Mouse (Mus musculus) frontal cortex, adult 2 months (tissue): ENCODE results near the gene Mdfi. TPM values are rescaled to one million over a fixed set of nuclear protein-coding genes. Genes with fewer than 3 reads are reported as not detected.

Experiments used
- DNase-seq, 2 experiments: peaks; one replicate each; pipeline ENCODE4 v3.0.0; 2022; ENCODE audit warnings: low spot score in 1 of 2; ENCODE audit errors: extremely low spot score in 1 of 2
- polyA plus RNA-seq: library from polyadenylated mRNA; depleted of rRNA; stranded (reverse); fragments of >200 nt; gene quantifications from 2 replicates; pipeline ENCODE4 v1.2.3, GENCODE M21; 2012; rRNA removed

The Mdfi gene
- polyA plus RNA-seq, 1 experiment = 3.8 TPM

DNA sequence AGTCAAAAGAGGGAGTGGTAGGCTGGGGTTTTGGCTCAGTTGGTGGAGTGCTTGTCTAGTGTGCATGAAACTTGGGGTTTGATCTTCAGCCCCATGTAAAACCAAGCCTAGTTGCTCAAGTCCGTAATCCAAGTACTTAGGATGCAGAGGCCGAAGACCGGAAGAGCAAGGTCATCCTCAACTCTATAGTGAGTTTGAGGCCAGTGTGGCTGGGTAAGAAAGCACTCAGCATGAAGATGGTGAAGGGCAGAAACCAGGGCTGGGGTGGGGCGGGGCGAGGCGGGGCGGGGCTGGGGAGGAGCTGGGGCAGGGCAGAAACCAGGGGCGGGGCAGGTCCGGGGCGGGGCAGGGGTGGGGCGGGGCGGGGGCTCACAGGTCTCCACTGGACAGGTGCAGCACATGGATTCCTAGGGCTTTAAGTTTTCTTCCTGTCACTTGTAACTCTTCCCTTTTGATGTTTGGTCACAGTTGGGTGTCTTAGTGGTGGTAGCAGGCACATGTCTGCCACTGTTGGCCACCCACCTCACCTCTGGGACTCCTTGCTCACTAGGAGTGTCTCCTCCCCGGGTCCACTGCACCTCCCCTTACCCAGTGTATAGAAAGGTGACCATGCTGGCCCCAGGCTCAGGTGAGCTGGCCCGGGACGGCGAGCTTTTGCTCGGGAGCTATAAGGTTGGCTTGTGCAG lies 66.9 kb downstream of the Mdfi start:
- no peak for DNase-seq

DNA sequence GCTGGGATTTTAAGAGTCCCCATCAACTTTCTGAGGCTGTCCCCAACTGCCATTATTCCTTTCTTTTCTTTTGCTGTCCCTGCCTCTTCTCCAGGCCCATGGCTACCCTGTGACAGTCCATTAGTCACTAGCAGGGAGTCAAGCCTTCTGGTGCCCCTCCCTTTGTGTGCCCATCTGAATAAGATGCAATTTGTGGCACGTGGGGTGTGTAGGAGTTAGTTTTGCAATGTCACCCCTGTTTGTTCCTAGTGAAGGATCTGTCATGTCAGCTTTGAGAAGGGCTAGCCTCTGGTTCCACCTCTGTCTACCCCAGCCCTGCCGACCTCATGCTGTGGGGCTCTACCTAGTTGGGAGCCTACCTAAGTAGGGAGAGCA lies 67.4 kb downstream of the Mdfi start:
- DNase-seq = no peak

DNA sequence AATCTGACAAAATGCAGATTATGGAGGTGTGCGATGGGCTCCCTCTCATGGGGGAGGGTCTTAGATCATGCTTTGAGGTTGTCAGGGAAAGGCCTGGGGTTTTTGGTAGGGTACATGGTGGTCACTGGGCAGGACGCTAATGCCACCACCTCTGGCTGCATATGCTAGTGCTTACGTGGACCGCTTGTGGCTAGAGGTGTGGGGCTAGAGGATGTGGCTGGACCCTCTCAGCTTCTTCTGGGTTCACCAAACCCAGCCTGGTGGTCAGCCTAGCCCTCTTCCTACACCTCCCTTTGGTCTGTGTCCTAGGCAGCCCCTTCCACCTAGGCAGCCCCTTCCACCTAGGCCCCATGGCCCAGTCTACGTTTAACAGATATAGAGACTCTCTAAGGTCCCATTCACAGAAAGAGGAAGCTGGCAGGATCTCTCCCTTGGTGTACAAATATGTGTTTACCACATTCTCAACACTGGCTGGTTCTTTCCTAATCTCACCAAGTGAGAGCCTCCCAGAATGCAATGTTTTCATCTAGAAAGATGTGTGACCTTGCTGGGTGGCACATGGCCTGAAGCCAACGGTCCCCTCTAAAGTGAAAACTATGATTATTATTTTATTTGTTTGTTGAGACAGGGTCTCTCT lies 68.0 kb downstream of the Mdfi start:
- DNase-seq = no peak

DNA sequence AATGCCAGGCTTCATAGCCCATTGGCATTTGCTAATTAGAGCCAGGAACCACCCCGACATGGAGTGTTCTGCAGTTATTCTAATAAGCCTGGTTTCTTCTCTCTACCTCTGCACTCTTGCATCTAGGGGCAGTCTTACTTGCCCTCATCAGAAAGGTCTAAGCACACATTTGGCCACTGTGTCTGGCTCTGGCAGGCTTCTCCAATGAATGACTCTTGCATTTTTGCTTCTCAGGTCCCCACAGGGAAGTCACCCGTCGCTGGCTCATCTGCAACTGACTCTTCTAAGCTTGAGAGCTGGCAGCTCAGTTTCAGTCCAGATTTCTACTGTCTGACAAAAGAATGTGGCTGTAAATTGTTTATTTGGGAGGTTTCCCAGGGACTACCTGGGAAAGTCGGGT lies 68.5 kb downstream of the Mdfi start:
- no peak for DNase-seq

Other genes with a start within 250 kb of the Mdfi start
- gene Bysl, start 223.2 kb downstream of the Mdfi start, polyA plus RNA-seq = 18.0 TPM in 2 replicates
- 33.2 and 34.6 TPM in 2 replicates for gene Med20, start 223.1 kb downstream of the Mdfi start, polyA plus RNA-seq
- 3.5 and 3.7 TPM in 2 replicates for gene Gm20517, start 223.1 kb downstream of the Mdfi start, polyA plus RNA-seq
- 12.4 and 13.1 TPM in 2 replicates for gene Usp49, start 204.0 kb downstream of the Mdfi start, polyA plus RNA-seq
- 143 and 168 TPM in 2 replicates for gene Tomm6, start 146.3 kb downstream of the Mdfi start, polyA plus RNA-seq
- gene Frs3, start 145.7 kb downstream of the Mdfi start, polyA plus RNA-seq = 39.1 and 39.9 TPM in 2 replicates
- gene Gm21981, start 140.2 kb downstream of the Mdfi start, polyA plus RNA-seq = 4.3 and 6.6 TPM in 2 replicates
- 1.0 TPM in 1 of 2 replicates, not detected in the other for gene Prickle4, start 140.0 kb downstream of the Mdfi start, polyA plus RNA-seq
- gene Pgc, start 107.8 kb downstream of the Mdfi start, polyA plus RNA-seq = not detected in 2 replicates
- gene Tfeb, start 97.7 kb downstream of the Mdfi start, polyA plus RNA-seq = 9.5 and 9.9 TPM in 2 replicates
- 41.7 and 50.1 TPM in 2 replicates for gene Foxp4, start 90.0 kb upstream of the Mdfi start, polyA plus RNA-seq
- not detected in 2 replicates for gene 1700122O11Rik, start 203.6 kb upstream of the Mdfi start, polyA plus RNA-seq